Mouse (Mus musculus): Measurements from ENCODE around the gene Eddm3b. TPM values are rescaled to one million over a fixed set of nuclear protein-coding genes. Genes with fewer than 3 reads are reported as not detected.
"Not testable (repeated sequence)": the region's sequence is repeated elsewhere in the genome, so short reads cannot be mapped to it uniquely, and the experiment has no call there.

Gene Eddm3b
- total RNA-seq, 2 experiments from 2014 or later = not detected

GRCm38 (mm10) chr14:51140342-51140741, 26.1 kb downstream of the Eddm3b start:
- DNase-seq = no peak
- intact Hi-C loops (cut with DNase I) = no loop called here

- intact Hi-C loops (cut with DNase I) = no loop called here
These were observed 27.9 kb downstream of the Eddm3b start for GRCm38 (mm10) chr14:51142119-51142518.

GRCm38 (mm10) chr14:51142568-51142967, 28.3 kb downstream of the Eddm3b start:
- intact Hi-C loops (cut with DNase I) = no loop called here
- no peak for DNase-seq

More at GRCm38 (mm10) chr14:51142119-51142518, 27.9 kb downstream of the Eddm3b start:
- DNase-seq = no peak

- peak in 1 of 2 experiments; percentile 37 for DNase-seq
- intact Hi-C loops (cut with DNase I) = no loop called here
These were observed 29.1 kb downstream of the Eddm3b start for GRCm38 (mm10) chr14:51143287-51143686.

GRCm38 (mm10) chr14:51143937-51144336, 29.7 kb downstream of the Eddm3b start:
- intact Hi-C loops (cut with DNase I) = no loop called here

GRCm38 (mm10) chr14:51144451-51144850, 30.2 kb downstream of the Eddm3b start:
- intact Hi-C loops (cut with DNase I) = no loop called here
- no peak for DNase-seq

More at GRCm38 (mm10) chr14:51143937-51144336, 29.7 kb downstream of the Eddm3b start:
- DNase-seq = no peak

- no peak for DNase-seq
- intact Hi-C loops (cut with DNase I) = no loop called here
These were observed 31.3 kb downstream of the Eddm3b start for GRCm38 (mm10) chr14:51145521-51145920.

GRCm38 (mm10) chr14:51146685-51147084, 32.5 kb downstream of the Eddm3b start, which contains the start of gene Rnase1:
Rnase1 (minus strand) TSS chr14:51146785.
- DNase-seq = no peak
- intact Hi-C loops (cut with DNase I) = no loop called here

- no peak for DNase-seq
- intact Hi-C loops (cut with DNase I) = no loop called here
These were observed 33.8 kb downstream of the Eddm3b start for GRCm38 (mm10) chr14:51148006-51148405.

- intact Hi-C loops (cut with DNase I) = no loop called here
- no peak for DNase-seq
These were observed 34.9 kb downstream of the Eddm3b start for GRCm38 (mm10) chr14:51149164-51149563.

- no peak for DNase-seq
- intact Hi-C loops (cut with DNase I) = no loop called here
These were observed 36.1 kb downstream of the Eddm3b start for GRCm38 (mm10) chr14:51150206-51150831.

GRCm38 (mm10) chr14:51152249-51152870, 38.1 kb downstream of the Eddm3b start:
- DNase-seq = no peak
- intact Hi-C loops (cut with DNase I) = no loop called here

GRCm38 (mm10) chr14:51156056-51156735, 42.0 kb downstream of the Eddm3b start:
- DNase-seq = no peak
- intact Hi-C loops (cut with DNase I) = no loop called here

- no peak for DNase-seq
- intact Hi-C loops (cut with DNase I) = no loop called here
These were observed 42.5 kb downstream of the Eddm3b start for GRCm38 (mm10) chr14:51156736-51157068.

- intact Hi-C loops (cut with DNase I) = no loop called here
These were observed 42.8 kb downstream of the Eddm3b start for GRCm38 (mm10) chr14:51157072-51157471.

GRCm38 (mm10) chr14:51161976-51162375, 47.8 kb downstream of the Eddm3b start, which contains the start of gene Rnase2b:
Rnase2b (plus strand) TSS chr14:51162260.
- not testable (repeated sequence) for DNase-seq
- intact Hi-C loops (cut with DNase I) = loop anchor here (10.0 kb wide), 1 partner anchor 693 kb away; the partner anchor contains the start of gene Ear6

More at GRCm38 (mm10) chr14:51157072-51157471, 42.8 kb downstream of the Eddm3b start:
- no peak for DNase-seq

GRCm38 (mm10) chr14:51163323-51163722, 49.1 kb downstream of the Eddm3b start:
- DNase-seq = not testable (repeated sequence)
- intact Hi-C loops (cut with DNase I) = loop anchor here (10.0 kb wide), 1 partner anchor 691 kb away; the partner anchor contains the start of gene Ear6

GRCm38 (mm10) chr14:51165435-51165834, 51.2 kb downstream of the Eddm3b start:
- intact Hi-C loops (cut with DNase I) = loop anchor here (10.0 kb wide), 1 partner anchor 689 kb away; the partner anchor contains the start of gene Ear6
- no peak for DNase-seq

- intact Hi-C loops (cut with DNase I) = loop anchor here (10.0 kb wide), 1 partner anchor 689 kb away; the partner anchor contains the start of gene Ear6
- no peak for DNase-seq
These were observed 51.8 kb downstream of the Eddm3b start for GRCm38 (mm10) chr14:51166068-51166467.

Measured in heart, postnatal 36 days (tissue).